Mouse (Mus musculus) neural tube, embryonic 12.5 days (tissue): ENCODE data around the gene Prss41. TPM values are rescaled to one million over a fixed set of nuclear protein-coding genes. Genes with fewer than 3 reads are reported as not detected.

Source experiments
- ATAC-seq: fragments of 200-750 bp; cut with Nextera tagmentation; 2 replicates; pipeline ENCODE4 v1.8.0; 2017; ENCODE audit warnings: low read depth, mild to moderate bottlenecking, moderate TSS enrichment, moderate library complexity; ENCODE audit not compliant: low FRiP score
- H3K27ac ChIP-seq: fragments of 300-500 bp; sonication (generic); 2 replicates; pipeline ENCODE4 v1.5.1; 2016
- H3K27me3 ChIP-seq: fragments of 300-500 bp; sonication (generic); replicated peaks from 2 replicates; pipeline ENCODE4 v1.6.1; 2016; ENCODE audit warnings: mild to moderate bottlenecking
- H3K36me3 ChIP-seq: fragments of 300-500 bp; sonication (generic); 2 replicates; pipeline ENCODE4 v1.6.1; 2016; ENCODE audit warnings: mild to moderate bottlenecking
- H3K4me1 ChIP-seq: fragments of 300-500 bp; sonication (generic); 2 replicates; pipeline ENCODE4 v1.6.1; 2016
- H3K4me2 ChIP-seq: fragments of 300-500 bp; sonication (generic); replicated peaks from 2 replicates; pipeline ENCODE4 v1.6.1; 2016; ENCODE audit warnings: mild to moderate bottlenecking
- H3K4me3 ChIP-seq: fragments of 300-500 bp; sonication (generic); 2 replicates; pipeline ENCODE4 v1.5.1; 2016
- H3K9ac ChIP-seq: fragments of 300-500 bp; sonication (generic); 2 replicates; pipeline ENCODE4 v1.6.1; 2016; ENCODE audit warnings: mild to moderate bottlenecking
- H3K9me3 ChIP-seq: fragments of 300-500 bp; sonication (generic); 2 replicates; pipeline ENCODE4 v1.6.1; 2016; ENCODE audit warnings: mild to moderate bottlenecking
- WGBS: fragments of 180-500 bp; shearing (Covaris S2); methylation state at CpG from one replicate; pipeline ENCODE4 v1.1.7; 2016; 5-methylcytosine and 5-hydroxymethylcytosine counted together
- polyA plus RNA-seq: library from polyadenylated mRNA; unstranded; fragments of >200 nt; fragmentation: Nextera tagmentation; extraction: Ambion mirVana; gene quantifications from 2 replicates; pipeline ENCODE4 v1.2.1, GENCODE M21; 2016

Prss41 gene
- polyA plus RNA-seq, 1 experiment from 2014 or later = 1.2 TPM

DNA sequence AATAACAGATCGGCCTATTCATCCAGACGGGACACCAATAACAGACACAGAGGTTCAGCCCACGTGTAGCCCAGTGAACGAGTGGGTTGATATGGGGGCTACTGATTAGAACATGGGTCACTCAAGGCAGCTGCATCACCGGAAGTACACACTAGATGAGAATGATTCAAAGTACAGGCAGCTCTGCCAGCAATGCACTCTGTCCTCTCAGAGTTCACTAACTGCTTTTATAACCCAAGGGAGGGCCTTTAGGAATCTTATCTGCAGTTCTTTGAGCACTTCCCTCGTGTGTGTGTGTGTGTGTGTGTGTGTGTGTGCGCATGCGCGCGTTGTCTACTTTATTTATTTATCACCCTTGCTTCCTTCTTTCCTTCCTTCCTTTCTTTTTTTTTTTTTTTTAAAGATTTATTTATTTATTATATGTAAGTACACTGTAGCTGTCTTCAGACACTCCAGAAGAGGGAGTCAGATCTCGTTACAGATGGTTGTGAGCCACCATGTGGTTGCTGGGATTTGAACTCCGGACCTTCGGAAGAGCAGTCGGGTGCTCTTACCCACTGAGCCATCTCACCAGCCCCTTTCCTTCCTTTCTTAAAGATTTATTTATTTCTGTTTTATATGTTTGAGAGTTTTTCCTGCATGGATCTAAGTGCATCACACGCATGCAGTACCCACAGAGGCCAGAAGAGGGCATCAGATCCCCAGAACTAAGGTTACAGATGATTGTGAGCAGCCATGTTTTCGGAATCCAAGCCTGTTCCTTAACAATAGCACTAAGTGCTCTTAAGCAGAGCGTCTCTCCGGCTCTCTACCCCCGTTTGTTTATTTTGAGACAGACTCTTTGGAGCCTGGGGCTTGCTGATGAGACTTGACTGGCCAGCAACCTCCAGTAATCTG lies 7.1 kb upstream of the Prss41 start:
- 0 out of 2 replicates have a peak, but pooled peaks cover 3% of the 10 kb centered on the region for H3K27me3 ChIP-seq
- H3K36me3 ChIP-seq = no peaks in the 10 kb centered on the region
- no peaks in the 10 kb centered on the region for H3K4me1 ChIP-seq
- peak; percentile 4; the same call in 1 of the 2 replicates for ATAC-seq
- H3K27ac ChIP-seq = no peak overlapping the region
- H3K4me3 ChIP-seq = no peak overlapping the region
- 63% methylated on average over 19 of the region's 19 CpGs for WGBS
- no peak overlapping the region for H3K4me2 ChIP-seq
- no peaks in the 10 kb centered on the region for H3K9me3 ChIP-seq
- no peak overlapping the region for H3K9ac ChIP-seq

DNA sequence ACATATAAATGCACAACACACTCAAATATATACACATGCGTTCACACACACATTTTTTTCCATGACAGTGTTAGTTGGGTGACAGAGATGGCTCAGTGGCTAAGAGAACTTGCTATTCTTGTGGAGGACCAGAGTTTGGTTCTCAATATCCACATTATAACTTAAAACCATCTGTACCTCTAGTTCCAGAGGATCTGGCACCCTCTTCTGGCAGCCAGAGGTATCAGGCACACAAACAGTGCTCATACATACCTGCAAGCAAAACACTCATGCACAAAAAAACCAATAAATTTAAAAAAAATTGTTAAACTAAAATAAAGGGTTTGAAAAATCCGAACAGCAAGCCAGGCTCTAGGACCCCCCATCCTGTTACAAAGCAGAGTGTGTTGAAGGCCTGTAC lies 6.1 kb upstream of the Prss41 start:
- no peak overlapping the region for H3K9ac ChIP-seq
- H3K27ac ChIP-seq = no peak overlapping the region
- no peak for ATAC-seq
- H3K4me1 ChIP-seq = no peaks in the 10 kb centered on the region
- H3K27me3 ChIP-seq = 0 out of 2 replicates have a peak, but pooled peaks cover 3% of the 10 kb centered on the region
- H3K4me3 ChIP-seq = no peak overlapping the region
- 60% methylated on average over 2 of the region's 2 CpGs for WGBS
- no peaks in the 10 kb centered on the region for H3K36me3 ChIP-seq
- H3K4me2 ChIP-seq = no peak overlapping the region
- H3K9me3 ChIP-seq = no peaks in the 10 kb centered on the region

DNA sequence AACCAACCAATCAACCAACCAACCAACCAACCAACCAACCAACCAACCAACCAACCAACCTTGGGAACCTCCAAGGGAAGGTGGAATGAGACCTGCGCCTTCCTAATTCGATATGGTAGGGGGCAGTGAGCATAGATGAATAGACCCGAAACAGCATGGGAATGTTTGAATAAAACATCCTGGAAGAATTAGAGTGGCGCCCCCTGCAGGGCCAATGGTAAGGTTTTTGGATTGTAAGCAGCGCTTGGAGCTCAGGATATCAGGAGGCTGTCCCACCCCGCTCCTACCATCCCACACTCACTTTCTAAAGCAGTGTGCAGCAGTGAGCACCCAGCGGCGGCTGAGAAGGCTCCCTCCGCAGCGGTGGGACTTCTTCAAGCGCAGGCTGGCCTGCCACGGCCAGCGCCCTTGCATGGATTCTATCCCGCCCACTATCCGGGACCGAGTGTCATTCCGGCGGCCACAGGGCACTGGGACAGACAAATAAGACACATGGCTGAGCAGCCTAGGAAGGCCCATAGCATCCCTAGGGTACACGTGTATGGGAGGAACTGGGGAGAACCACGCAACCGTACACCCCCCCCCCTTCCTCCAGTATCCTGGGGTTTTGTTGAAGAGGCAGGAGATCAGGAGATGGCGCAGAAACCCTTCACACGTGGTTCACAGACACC lies 696 bp downstream of the Prss41 start:
- Histone ChIP-seq H3K4me2 (peak overlapping the region; percentile 45), H3K9ac (no peak overlapping the region), H3K27me3 (0 out of 2 replicates have a peak, but pooled peaks cover 7% of the 10 kb centered on the region), H3K4me3 (no peak overlapping the region), H3K36me3 (no peaks in the 10 kb centered on the region), H3K27ac (no peak overlapping the region), H3K9me3 (no peaks in the 10 kb centered on the region), H3K4me1 (no peaks in the 10 kb centered on the region)
- no peak for ATAC-seq
- WGBS = 45% methylated on average over 23 of the region's 23 CpGs

DNA sequence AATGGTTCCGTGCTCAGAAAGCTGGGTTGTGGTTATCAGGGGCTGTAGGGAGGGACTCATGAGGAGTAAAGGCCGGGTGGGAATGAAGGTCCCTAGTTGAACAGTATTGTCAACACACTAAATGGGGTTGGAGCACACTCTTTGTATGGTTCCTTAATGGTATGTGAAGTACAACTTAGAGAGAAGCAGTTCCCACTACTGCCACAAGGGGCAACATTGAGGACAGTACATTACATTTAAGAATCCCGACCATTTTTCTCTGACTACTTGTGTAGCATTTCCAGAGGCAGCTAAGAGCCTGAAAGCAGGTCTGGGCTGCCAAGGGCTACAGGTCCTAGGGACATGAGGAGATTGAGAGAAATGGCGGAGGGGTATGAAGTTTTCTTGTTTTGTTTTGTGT lies 2.8 kb downstream of the Prss41 start:
- Histone ChIP-seq H3K4me1 (no peaks in the 10 kb centered on the region), H3K9me3 (no peaks in the 10 kb centered on the region), H3K27me3 (peaks cover 8% of the 10 kb centered on the region; the same call in 1 of the 2 replicates), H3K4me3 (no peak overlapping the region), H3K27ac (no peak overlapping the region), H3K36me3 (no peaks in the 10 kb centered on the region), H3K4me2 (no peak overlapping the region), H3K9ac (no peak overlapping the region)
- no peak for ATAC-seq
- 27% methylated on average over 4 of the region's 4 CpGs for WGBS

GRCm38 (mm10) chr17:23836006-23836575 lies 7.9 kb downstream of the Prss41 start, which contains the start of gene Prss33:
TSS of gene Prss33 (minus strand) at chr17:23836056.
- no peaks in the 10 kb centered on the region for H3K9me3 ChIP-seq
- no peak for ATAC-seq
- no peak within 1 kb of the TSS for H3K4me3 ChIP-seq
- no peaks in the 10 kb centered on the region for H3K4me1 ChIP-seq
- no peaks in the 10 kb centered on the region for H3K36me3 ChIP-seq
- H3K27ac ChIP-seq = no peak within 1 kb of the TSS
- no peak within 1 kb of the TSS for H3K9ac ChIP-seq
- WGBS = 79% methylated on average over 8 of the region's 8 CpGs
- peaks cover 21% of the 10 kb centered on the region for H3K27me3 ChIP-seq
- no peak within 1 kb of the TSS for H3K4me2 ChIP-seq

DNA sequence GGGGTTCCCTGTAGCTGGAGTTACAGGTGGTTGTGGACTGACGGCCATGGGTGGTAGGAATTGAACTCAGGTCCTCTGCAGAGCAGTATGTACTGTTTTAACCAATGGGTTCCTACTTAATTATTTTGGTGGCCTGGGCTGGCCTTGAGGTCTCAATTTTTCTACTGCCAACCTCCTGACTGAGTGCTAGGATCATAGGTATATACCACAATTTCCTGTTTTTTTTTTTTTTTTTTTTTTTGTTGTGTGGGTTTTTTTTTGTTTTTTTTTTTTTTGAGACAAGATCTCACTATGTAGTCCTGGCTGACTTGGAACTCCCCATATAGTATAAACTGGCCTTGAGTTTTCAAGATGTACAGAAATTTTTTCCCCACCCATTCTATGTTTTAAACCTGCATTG lies 12.8 kb downstream of the Prss41 start:
- H3K27ac ChIP-seq = no peak overlapping the region
- H3K9ac ChIP-seq = no peak overlapping the region
- H3K4me2 ChIP-seq = no peak overlapping the region
- H3K36me3 ChIP-seq = peaks cover 9% of the 10 kb centered on the region
- WGBS = 94% methylated on average over 1 of the region's 1 CpGs
- H3K9me3 ChIP-seq = no peaks in the 10 kb centered on the region
- peaks cover 17% of the 10 kb centered on the region for H3K27me3 ChIP-seq
- no peak overlapping the region for H3K4me3 ChIP-seq
- H3K4me1 ChIP-seq = peaks cover 15% of the 10 kb centered on the region
- ATAC-seq = no peak

DNA sequence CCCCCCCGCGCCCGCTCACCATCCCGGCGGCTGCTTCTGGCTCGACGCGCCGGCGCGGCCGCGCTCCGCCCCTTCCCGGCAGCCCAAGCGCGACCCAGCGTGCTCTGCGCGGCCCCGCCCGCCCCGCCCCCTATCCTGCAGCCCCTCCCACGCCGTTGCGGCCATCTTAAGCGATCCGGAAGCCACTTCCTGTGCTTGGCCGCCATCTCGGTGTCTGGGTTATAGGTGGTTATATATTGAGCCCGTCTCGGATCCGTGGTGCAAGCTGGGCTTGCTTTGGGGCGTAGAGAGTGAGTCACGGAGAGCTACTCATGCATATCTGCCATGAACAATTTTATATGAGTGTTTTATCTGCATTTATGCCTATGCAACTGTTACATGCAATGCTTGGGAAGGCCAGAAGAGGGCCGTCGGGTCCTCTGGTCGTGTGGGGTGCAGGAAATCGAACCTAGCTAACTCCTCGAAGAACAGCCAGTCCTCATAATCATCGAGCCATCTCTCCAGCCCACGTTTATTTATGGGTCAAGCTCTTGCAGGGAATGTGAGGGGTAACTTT lies 14.8 kb downstream of the Prss41 start, which contains the start of gene Elob:
Elob (minus strand) TSS at position 73 of the 556 bp plus-strand sequence.
- WGBS = 3% methylated on average over 33 of the region's 42 CpGs
- peaks cover 15% of the 10 kb centered on the region for H3K4me1 ChIP-seq
- H3K27me3 ChIP-seq = peaks cover 9% of the 10 kb centered on the region; the same call in 1 of the 2 replicates
- H3K4me2 ChIP-seq = peak within 1 kb of the TSS; percentile 88
- H3K27ac ChIP-seq = peak within 1 kb of the TSS; percentile 89
- H3K36me3 ChIP-seq = peaks cover 29% of the 10 kb centered on the region
- ATAC-seq = peak; percentile 94
- peak within 1 kb of the TSS; percentile 62 for H3K4me3 ChIP-seq
- peak within 1 kb of the TSS; percentile 72 for H3K9ac ChIP-seq
- H3K9me3 ChIP-seq = no peaks in the 10 kb centered on the region

DNA sequence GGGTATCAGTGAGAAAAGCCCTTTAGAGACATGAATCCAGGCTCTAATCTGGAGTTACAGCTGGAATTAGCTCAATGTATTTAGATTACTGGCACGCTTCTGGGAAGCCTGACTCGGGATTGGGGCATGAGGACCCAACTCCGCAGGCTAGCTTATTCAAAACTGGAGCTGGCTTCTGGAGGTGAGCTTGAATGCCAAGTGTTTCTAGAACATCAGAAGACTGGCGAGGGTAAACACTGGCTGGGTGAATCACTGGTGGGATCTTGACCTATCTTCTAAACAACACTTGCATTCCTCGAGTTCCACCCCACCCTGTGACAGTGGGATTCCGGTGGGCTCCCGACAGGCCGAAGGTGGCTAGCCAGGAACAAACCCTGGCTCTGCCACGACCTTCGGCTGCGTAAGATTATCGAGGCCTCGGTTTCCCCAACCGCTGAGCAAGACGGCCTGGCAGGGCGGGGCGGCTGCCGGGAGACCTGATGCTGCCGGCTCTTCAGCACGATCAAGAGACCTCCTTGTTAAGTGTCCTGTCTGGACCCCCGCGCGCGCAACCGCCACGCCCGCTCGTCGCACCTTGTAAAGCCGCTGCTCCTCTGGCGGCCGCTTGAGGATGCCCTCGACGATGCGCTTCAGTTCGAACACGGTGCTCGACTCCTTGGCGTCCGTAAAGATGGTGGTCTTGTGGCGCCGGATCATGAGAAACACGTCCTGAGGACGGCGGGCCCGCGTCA lies 15.5 kb downstream of the Prss41 start:
- peak; percentile 85 for ATAC-seq
- Histone ChIP-seq H3K9me3 (no peaks in the 10 kb centered on the region), H3K36me3 (peaks cover 36% of the 10 kb centered on the region), H3K27me3 (peaks cover 9% of the 10 kb centered on the region; the same call in 1 of the 2 replicates), H3K4me1 (peaks cover 15% of the 10 kb centered on the region), H3K4me3 (peak overlapping the region; percentile 62), H3K4me2 (peak overlapping the region; percentile 88), H3K27ac (peak overlapping the region; percentile 89), H3K9ac (peak overlapping the region; percentile 72)
- WGBS = under 1% methylated on average over 46 of the region's 47 CpGs

- no peak overlapping the region for H3K27ac ChIP-seq
- no peaks in the 10 kb centered on the region for H3K9me3 ChIP-seq
- H3K27me3 ChIP-seq = no peaks in the 10 kb centered on the region
- H3K36me3 ChIP-seq = peaks cover 64% of the 10 kb centered on the region
- no peak overlapping the region for H3K9ac ChIP-seq
- ATAC-seq = no peak
- no peak overlapping the region for H3K4me3 ChIP-seq
- no peak overlapping the region for H3K4me2 ChIP-seq
- H3K4me1 ChIP-seq = peaks cover 15% of the 10 kb centered on the region
- 94% methylated on average over 4 of the region's 4 CpGs for WGBS
Measured at GRCm38 (mm10) chr17:23825591-23825990, 18.4 kb downstream of the Prss41 start.

DNA sequence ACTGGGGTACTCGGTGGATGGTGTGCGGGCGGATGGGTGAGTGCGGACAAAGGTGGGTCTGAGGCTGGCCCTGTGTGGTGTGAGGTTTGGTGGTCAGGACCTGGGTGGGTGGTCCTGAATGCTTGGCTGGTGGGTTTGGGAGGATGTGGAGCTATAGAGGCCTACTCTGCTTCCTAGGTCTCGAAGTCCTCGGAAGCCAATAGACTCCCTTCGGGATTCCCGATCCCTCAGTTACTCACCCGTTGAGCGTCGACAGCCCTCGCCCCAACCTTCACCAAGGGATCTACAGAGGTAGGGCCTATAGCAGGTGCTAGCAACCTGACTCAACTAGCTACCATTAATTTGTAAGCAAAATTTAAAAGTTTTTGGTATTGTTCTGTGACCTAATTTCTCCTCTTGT lies 20.4 kb downstream of the Prss41 start:
- Histone ChIP-seq H3K27ac (no peak overlapping the region), H3K9me3 (0 out of 2 replicates have a peak, but pooled peaks cover 5% of the 10 kb centered on the region), H3K36me3 (peaks cover 84% of the 10 kb centered on the region), H3K4me3 (no peak overlapping the region), H3K27me3 (no peaks in the 10 kb centered on the region), H3K4me2 (no peak overlapping the region), H3K9ac (no peak overlapping the region), H3K4me1 (peaks cover 15% of the 10 kb centered on the region)
- WGBS = 94% methylated on average over 12 of the region's 12 CpGs
- ATAC-seq = no peak

- peaks cover 12% of the 10 kb centered on the region for H3K4me1 ChIP-seq
- no peak for ATAC-seq
- peaks cover 90% of the 10 kb centered on the region for H3K36me3 ChIP-seq
- no peak overlapping the region for H3K4me2 ChIP-seq
- no peak overlapping the region for H3K27ac ChIP-seq
- WGBS = 88% methylated on average over 16 of the region's 16 CpGs
- H3K4me3 ChIP-seq = no peak overlapping the region
- H3K9me3 ChIP-seq = peaks cover 10% of the 10 kb centered on the region; the same call in 1 of the 2 replicates
- H3K27me3 ChIP-seq = no peaks in the 10 kb centered on the region
- H3K9ac ChIP-seq = no peak overlapping the region
Measured at GRCm38 (mm10) chr17:23823018-23823417, 21.0 kb downstream of the Prss41 start.
